Mouse (Mus musculus) ES-Bruce4 (cell line): ENCODE measurements around the gene Abca8a.

Source experiments
- CTCF ChIP-seq: IDR thresholded peaks from one replicate; pipeline ENCODE4 v1.8.1; 2011; ENCODE audit warnings: low read depth, low read length
- EP300 ChIP-seq: IDR thresholded peaks from 2 replicates; pipeline ENCODE4 v1.6.1; 2011; ENCODE audit warnings: low read depth, low read length; ENCODE audit not compliant: insufficient read depth
- POLR2A ChIP-seq: IDR thresholded peaks from one replicate; pipeline ENCODE4 v1.8.1; 2011; ENCODE audit warnings: low read length; ENCODE audit not compliant: insufficient read depth

GRCm38 (mm10) chr11:109981872-109982271 is 113.9 kb downstream of the Abca8a start:
- TF ChIP-seq EP300 (no peak), POLR2A (no peak), CTCF (no peak)
